Mouse (Mus musculus): ENCODE measurements around the gene Tssk6.

Gene Tssk6

GRCm38 (mm10) chr8:69882833-69883600, 19.0 kb upstream of the Tssk6 start:
- intact Hi-C loops (cut with DNase I) = no loop called here

- intact Hi-C loops (cut with DNase I) = no loop called here
These were observed 17.8 kb upstream of the Tssk6 start for GRCm38 (mm10) chr8:69884141-69884540.

DNA sequence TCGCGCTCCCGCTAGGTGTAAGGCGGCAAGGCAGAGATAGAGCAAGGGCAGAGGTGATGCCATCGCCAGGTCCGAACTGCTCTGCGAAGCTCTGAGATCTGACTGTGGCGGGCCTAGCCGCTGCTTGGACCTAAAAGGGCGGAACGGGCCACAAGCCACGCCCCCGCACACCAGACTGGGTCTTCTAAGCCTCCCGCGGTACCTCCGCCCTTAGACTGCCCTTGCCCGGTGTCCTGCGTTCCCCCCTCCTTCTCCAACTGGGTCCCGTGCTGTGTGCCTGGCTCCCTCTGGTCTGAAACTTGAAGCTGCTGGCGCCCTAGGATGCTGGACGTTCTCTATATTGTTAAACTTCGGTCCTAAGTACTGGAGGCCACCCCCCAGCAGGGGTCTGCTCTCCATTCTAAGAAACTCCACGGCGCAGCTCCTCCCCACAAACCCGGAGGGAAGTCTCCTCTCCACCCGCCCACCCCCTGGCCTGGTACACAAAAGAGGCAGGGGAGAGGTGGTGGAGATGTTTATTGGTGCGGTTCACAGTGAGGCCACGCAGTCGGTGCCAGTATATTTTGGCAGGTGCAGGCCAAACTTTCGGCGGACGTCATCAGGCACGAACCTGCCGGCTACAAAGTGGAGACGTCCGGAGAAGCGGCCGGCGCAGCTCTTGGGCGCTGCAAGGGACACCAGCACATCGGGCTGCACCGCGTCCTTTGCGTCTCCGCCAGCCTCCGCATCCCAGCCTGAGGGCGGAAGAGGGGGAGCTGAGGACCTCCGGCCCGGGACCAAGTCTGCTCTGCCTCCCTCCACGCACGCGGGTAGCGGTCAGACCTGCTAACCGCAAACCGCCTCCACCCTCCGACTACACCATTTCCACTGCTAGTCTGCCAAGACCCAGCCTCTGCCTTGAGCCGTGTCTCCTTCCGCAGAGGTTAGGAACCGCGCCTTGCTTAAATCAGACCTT, 14.4 kb upstream of the Tssk6 start, which contains the start of gene Cilp2:
Gene Cilp2, minus strand, starts transcription at position 399 of the 955 bp plus-strand sequence.
- intact Hi-C loops (cut with DNase I) = no loop called here

GRCm38 (mm10) chr8:69888244-69888866, 13.6 kb upstream of the Tssk6 start:
- intact Hi-C loops (cut with DNase I) = no loop called here

DNA sequence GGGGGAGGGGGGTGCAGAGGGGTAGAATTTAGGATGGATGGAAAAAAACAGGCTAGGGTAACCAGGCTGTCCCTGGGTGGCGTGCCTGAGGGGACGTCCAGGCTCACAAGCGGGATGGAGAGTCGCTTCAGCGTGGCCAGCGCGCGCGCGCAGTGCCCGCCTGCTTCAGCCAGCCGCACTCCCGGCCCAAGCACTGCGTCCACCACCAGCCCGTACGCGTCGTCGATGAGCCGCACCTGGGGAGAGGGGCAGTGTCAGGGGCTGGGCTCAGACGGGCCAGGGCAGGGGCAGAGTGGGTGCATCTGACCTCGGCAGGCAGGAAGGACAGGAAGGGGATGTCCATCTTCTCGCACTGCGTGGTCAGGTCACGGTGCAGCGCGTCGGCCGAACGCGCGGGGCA, 13.1 kb upstream of the Tssk6 start:
- intact Hi-C loops (cut with DNase I) = no loop called here

DNA sequence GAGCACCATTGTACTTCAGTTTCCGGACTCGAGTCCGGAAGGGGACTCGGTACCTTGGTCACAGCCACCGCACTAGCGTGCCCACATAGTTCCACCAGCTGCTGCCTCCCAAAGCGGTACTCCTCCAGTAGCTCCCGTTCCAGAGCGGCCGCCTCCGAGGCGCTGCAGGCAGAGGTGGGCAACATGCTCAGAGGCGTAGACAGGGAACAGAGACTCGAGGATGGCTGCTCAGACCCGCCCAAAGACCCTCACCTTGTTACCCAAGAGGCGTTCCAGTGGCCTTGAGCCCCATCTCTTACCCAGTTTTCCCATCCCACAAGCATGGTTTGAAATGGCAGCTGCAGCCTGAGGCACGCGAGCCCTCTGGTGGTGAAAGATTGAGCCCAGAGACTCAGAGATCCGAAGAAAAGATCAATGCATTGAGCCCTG, 11.2 kb upstream of the Tssk6 start:
- intact Hi-C loops (cut with DNase I) = no loop called here

- intact Hi-C loops (cut with DNase I) = no loop called here
These were observed 8.1 kb upstream of the Tssk6 start for GRCm38 (mm10) chr8:69893863-69894262.

DNA sequence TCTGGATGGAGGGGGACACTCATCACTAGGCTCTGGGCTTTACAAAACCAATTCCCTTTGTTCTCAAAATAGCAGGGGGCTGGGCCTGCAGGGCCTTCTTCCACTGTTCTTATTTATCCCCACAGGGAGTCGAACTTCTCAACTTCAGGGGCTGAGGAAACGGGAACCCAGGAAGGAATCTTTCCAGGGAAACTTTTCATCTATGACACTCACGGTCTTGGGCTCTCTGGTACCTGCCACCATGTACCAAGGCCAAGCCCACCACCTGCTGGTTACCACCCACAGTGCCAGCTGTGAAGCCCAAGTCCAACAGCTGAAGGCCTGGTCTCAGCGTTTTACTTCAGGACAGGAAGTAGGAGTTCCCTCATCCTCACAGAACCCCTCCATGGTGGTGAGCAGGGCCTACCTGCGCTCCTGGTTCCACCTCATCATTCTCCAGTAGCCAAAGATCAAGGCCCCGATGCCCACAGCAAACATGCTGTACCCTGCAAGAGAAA, 7.1 kb upstream of the Tssk6 start:
- intact Hi-C loops (cut with DNase I) = no loop called here

DNA sequence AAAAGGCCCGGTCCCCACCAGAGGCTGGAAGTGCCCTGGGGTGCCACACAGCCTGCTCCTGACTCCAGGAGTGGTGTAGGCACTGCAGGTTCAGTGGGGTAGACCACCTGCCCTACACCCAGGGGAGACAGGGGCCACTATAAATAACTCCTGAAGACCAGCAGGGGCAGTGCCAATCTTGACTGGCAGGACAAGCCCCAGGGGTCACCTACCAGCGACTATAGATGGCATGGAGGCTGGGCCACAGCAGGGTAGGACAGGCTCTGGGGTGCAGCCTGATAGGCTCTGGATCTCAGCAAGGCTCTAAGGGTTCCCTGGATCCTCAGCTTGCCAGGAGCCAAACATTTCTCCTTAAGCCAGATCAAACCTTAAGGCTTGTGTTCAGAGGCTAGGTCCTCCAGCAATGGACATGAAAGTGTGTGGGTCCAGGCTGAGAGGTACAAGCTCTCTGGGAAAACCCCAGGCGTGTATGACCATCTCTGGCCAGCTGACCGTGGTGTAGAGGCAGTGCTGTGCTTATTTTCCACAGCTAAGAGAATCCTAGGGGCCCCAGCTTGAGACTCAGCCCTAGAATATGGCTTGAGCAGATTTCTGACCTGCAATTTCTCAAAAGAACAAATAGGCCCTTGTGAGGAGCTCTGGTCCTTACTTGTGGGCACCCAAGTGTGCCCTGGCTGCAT, 6.1 kb upstream of the Tssk6 start:
- intact Hi-C loops (cut with DNase I) = no loop called here

- intact Hi-C loops (cut with DNase I) = no loop called here
These were observed 4.1 kb upstream of the Tssk6 start for GRCm38 (mm10) chr8:69897857-69898256.

DNA sequence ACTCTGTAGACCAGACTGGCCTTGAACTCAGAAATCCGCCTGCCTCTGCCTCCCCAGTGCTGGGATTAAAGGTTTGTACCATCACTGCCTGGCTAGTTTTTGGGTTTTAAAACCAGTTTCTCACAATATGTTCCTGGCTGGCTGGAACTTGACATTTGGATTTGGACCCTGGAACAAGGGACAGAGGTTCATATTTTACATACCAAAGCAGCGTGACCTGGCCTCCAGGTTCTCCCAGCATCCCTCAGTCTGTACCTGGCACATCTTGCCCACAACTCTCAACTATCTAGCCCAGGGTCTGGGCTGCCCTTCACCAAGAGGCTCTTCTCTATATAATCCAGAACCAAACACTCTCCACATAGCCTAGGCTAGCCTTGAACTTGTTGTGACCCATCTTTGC, 2.1 kb upstream of the Tssk6 start:
- intact Hi-C loops (cut with DNase I) = no loop called here

GRCm38 (mm10) chr8:69900895-69901451, 1.0 kb upstream of the Tssk6 start:
- intact Hi-C loops (cut with DNase I) = no loop called here

DNA sequence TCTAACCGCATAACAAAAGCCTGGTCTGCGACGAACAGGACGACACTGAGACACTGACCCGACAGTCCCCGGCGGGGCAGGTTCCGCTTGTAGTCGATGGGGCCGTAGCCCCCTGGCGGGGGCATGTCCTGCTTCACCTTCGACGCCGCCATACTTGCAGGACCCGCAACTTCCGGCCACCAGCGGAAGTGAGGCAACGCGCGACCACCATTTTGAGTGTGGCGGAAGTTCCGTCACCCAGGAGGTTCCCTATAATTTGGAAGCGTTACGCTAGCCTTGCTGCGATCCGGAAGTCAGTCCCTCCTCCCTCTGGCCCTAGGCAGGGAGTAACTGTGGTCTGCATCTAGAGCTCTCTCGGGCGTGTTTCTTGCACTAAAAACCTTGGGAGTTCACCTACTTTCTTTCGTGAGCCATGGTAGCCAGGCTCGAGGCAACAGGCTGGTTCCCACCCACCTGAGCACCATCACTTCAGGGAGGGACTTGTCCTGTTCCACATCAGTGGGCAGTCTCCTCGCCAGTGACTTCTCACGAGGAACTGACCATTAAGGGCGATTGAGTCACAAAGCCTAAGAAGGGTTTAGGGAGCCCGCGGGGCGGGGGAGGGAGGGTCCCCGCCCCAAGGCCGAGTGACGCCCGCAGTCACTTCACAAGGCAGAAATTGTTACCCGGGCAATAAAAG, 361 bp upstream of the Tssk6 start:
- intact Hi-C loops (cut with DNase I) = no loop called here

DNA sequence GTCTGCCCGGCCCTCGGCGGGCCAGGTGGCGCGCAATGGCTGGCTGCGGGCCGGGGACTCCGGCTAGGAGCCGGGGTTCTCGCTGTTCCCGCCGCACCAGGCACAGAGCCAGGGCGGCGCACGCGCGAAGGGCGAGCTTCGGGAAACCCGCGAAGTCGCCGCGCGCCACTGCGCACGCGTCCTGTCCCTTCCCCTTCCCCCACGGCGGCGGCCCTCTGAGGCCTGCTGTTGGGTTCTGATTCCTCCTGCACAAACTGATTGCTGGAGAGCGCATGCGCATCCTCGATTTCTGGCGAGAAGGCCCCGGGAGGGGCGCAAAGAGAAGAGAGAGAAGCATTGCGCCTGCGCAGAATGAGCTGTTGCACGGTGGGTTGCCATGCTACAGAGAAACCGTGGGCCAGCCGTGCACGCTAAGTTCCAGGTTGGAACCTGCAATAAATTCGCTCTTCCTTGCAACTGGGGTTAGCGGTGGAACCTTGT, 1.1 kb downstream of the Tssk6 start:
- intact Hi-C loops (cut with DNase I) = no loop called here

GRCm38 (mm10) chr8:69904096-69904495, 2.1 kb downstream of the Tssk6 start:
- intact Hi-C loops (cut with DNase I) = no loop called here

GRCm38 (mm10) chr8:69906260-69906659, 4.3 kb downstream of the Tssk6 start:
- intact Hi-C loops (cut with DNase I) = no loop called here

DNA sequence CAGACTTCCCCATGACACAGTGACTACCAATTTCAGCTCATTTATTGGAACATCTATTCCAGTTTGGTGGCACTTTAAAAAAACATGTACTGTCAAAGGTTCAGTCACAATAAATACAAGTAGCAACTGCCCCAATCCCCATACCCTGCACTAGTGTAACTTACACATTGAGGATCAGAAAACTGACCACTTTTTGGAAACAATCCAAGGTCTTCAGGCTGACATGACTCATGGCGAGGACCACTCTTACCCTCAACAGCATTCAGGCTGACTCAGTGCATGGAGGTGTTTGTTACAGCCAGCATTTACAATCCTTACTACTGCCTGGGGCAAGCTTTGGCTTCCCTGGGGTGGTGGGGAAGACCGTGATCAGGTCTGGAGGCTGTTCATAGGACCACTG, 5.1 kb downstream of the Tssk6 start:
- intact Hi-C loops (cut with DNase I) = no loop called here

DNA sequence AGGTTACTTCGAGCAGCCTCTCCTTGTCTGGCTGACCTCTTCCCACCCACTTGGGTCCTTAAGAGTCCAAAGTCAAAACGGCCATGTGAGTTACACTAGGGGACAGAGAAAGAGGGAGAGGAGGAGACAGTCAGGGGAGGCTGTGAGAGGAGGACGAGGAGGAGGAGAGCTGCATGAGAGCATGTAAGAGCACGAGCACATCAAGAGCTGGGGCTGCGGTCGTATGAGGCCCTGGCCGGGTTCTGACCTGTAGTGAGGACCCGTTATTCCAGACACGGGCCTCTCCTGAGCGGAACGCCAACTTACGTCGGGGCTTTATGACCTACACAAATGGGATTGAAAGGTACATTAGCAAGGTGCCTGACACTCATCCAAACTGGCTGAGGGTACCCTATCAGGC, 9.9 kb downstream of the Tssk6 start:
- intact Hi-C loops (cut with DNase I) = no loop called here

DNA sequence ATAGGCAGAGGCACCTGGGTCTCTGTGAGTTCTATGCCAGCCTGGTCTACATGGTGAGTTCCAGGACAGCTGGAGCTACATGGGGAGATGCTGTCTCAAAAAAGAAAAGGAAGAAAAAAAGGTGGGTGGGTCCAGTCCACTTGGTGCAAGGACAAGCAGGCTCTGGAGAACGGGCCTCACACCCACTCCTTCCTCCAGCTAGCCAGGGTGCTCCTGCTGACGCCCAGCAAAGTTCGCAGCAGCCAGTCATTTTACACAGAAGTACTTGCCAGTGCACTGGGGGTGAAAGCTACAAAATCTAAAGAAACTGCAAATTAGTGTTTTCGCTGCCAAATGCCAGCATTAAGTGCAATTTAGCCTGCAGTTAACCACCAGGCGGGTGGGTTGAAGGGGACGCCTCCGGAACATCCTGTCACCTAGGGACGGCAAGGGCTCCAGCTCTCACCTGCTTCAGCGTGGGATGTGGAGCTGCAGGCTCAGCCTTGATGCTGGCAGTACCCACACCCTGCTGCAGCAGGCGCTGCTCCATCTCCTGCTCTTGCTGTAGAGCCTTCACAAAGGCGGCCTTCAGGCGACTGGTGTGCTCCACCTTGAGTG, 10.6 kb downstream of the Tssk6 start:
- intact Hi-C loops (cut with DNase I) = no loop called here

- intact Hi-C loops (cut with DNase I) = no loop called here
These were observed 12.5 kb downstream of the Tssk6 start for GRCm38 (mm10) chr8:69914526-69914925.
